9 mouse cellular contexts compared by ENCODE assay signal in the genomic region with DNA sequence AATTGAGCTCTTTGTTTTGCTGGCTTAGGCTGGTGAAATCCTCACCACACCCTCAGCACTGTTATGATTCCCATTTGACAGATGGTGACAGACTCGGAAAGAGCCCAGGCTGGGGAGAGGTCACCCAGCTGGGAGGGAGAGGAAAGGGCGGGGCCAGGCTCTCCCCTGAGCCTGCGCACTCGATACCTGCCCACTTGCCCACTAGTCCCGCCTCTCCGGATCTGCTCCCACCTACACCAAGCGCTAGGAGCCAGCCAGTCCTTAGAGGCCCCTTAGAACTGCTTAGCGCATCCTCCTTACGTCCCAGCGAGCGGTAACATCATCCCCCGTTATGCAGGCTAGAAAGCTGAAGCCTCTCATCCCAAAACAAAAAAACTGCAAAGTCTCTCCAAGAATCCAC. TPM values are rescaled to one million over a fixed set of nuclear protein-coding genes. Genes with fewer than 3 reads are reported as not detected.
DNase-seq lines count a peak whose midpoint lies in the region; ATAC-seq and TF ChIP-seq lines count a peak whose summit lies in the region.
"Had no signal": no experiment of that assay in that cellular context is flagged by ENCODE, and none has a peak within 500 bp of the region (broad histone marks: within the 10 kb centered on the region; RNA-seq: fewer than 3 reads in every experiment).

No protein-coding gene starts in this region.

- H3K4me3 ChIP-seq in forebrain, embryonic 14.5 days (ENCODE audit: low read depth, low read length): no peak overlapping the region
- no peak overlapping the region for H3K4me3 ChIP-seq in lung, postnatal 0 days (ENCODE audit: low read depth, low read length)
- H3K4me3 ChIP-seq: limb, embryonic 15.5 days had no signal

- no peaks in the 10 kb centered on the region for H3K27me3 ChIP-seq in forebrain, embryonic 14.5 days (replicated peaks; ENCODE audit: control insufficient read depth, insufficient read depth, low read length)
- H3K27me3 ChIP-seq in lung, postnatal 0 days (replicated peaks; ENCODE audit: insufficient read depth, low read length): peaks cover 13% of the 10 kb centered on the region

- ATAC-seq in forebrain, embryonic 14.5 days: peak; percentile 37; the same call in 1 of the 2 replicates
- peak; percentile 84 for ATAC-seq in lung, postnatal 0 days

- H3K4me1 ChIP-seq in forebrain, embryonic 14.5 days (ENCODE audit: control insufficient read depth, insufficient read depth, low read length): peaks cover 35% of the 10 kb centered on the region
- peaks cover 3% of the 10 kb centered on the region; the same call in 1 of the 2 replicates for H3K4me1 ChIP-seq in lung, postnatal 0 days (ENCODE audit: insufficient read depth, low read depth, low read length)

- under 1% methylated on average over 12 of the region's 12 CpGs for WGBS in forebrain, embryonic 14.5 days
- WGBS in lung, postnatal 0 days: under 1% methylated on average over 11 of the region's 12 CpGs

- peak overlapping the region; percentile 29; the same call in 1 of the 2 replicates for H3K9ac ChIP-seq in forebrain, embryonic 14.5 days (ENCODE audit: low read length)
- no peak overlapping the region for H3K9ac ChIP-seq in lung, postnatal 0 days (replicated peaks; ENCODE audit: low read depth)
- H3K9ac ChIP-seq: limb, embryonic 15.5 days had no signal

- TF ChIP-seq CTCF in lung, postnatal 0 days (IDR thresholded peaks at IDR 0.05): no peak

- TF ChIP-seq EP300 in lung, postnatal 0 days (IDR thresholded peaks at IDR 0.05): no peak

- H3K4me2 ChIP-seq in forebrain, embryonic 14.5 days (ENCODE audit: low read length): peak overlapping the region; percentile 31
- H3K4me2 ChIP-seq in lung, postnatal 0 days (replicated peaks; ENCODE audit: low read depth, low read length): no peak overlapping the region
- H3K4me2 ChIP-seq: limb, embryonic 15.5 days had no signal

- no peaks in the 10 kb centered on the region for H3K36me3 ChIP-seq in forebrain, embryonic 14.5 days (ENCODE audit: control insufficient read depth, insufficient read depth, low read length)
- no peaks in the 10 kb centered on the region for H3K36me3 ChIP-seq in lung, postnatal 0 days (ENCODE audit: insufficient read depth, low read length)
- H3K36me3 ChIP-seq: limb, embryonic 15.5 days had no signal

- H3K27ac ChIP-seq in forebrain, embryonic 14.5 days (ENCODE audit: low read depth, low read length): peak overlapping the region; percentile 55; the same call in 1 of the 2 replicates
- H3K27ac ChIP-seq in lung, postnatal 0 days (ENCODE audit: low read length): no peak overlapping the region
- H3K27ac ChIP-seq: limb, embryonic 15.5 days had no signal

- peak; percentile 80 for DNase-seq in ES-CJ7 (ENCODE audit: low read depth, low spot score)
- peak; percentile 95 for DNase-seq in brain, adult 2 months (ENCODE audit: low read depth, low spot score)
- DNase-seq in forebrain, embryonic 14.5 days (ENCODE audit: low spot score): peak; percentile 61
- DNase-seq in heart, postnatal 4 days: peak; percentile 51
- peak; percentile 72 to 82 for DNase-seq in layer of hippocampus, adult 8-10 months (ENCODE audit: low spot score in 2 of 2)
- DNase-seq in lung, postnatal 0 days (ENCODE audit: low spot score): peak; percentile 70
- peak; percentile 79 to 89 for DNase-seq in right cerebral cortex, postnatal 36 days (ENCODE audit: low spot score in 2 of 2)
- DNase-seq in spleen, postnatal 10 days (ENCODE audit: low spot score in 2 of 2): no peak

- no peaks in the 10 kb centered on the region for H3K9me3 ChIP-seq in forebrain, embryonic 14.5 days (replicated peaks; ENCODE audit: control insufficient read depth, low read length)
- no peaks in the 10 kb centered on the region for H3K9me3 ChIP-seq in lung, postnatal 0 days (ENCODE audit: low read length)
- H3K9me3 ChIP-seq: limb, embryonic 15.5 days had no signal

RNA-seq across cellular contexts. Expression of a gene that starts 4.6 kb away (rescaled TPM):
- 13.1 and 15.7 TPM in 2 replicates for polyA plus RNA-seq in forebrain, embryonic 14.5 days (2014; fragmentation: Nextera tagmentation; extraction: Ambion mirVana)
- total RNA-seq in heart, postnatal 4 days (2021): 1 to 10 TPM; 8.6 to 9.1 TPM
- total RNA-seq in layer of hippocampus, adult 8-10 months (2022): 10 to 100 TPM; 71.3 to 76.7 (median 74.6) TPM
- polyA plus RNA-seq in lung, postnatal 0 days (2015; fragmentation: Nextera tagmentation; extraction: Ambion mirVana): 1.1 and 1.2 TPM in 2 replicates

RNA-seq across cellular contexts. Expression of a gene that starts 10.9 kb away (rescaled TPM):
- 17.4 and 19.0 TPM in 2 replicates for polyA plus RNA-seq in forebrain, embryonic 14.5 days (2014; fragmentation: Nextera tagmentation; extraction: Ambion mirVana)
- total RNA-seq in heart, postnatal 4 days (2021): 10 to 100 TPM; 11.9 to 14.9 TPM
- 10 to 100 TPM in 2 of 4 experiments, 1 to 10 TPM in 2; 9.4 to 14.3 (median 11.4) TPM for total RNA-seq in layer of hippocampus, adult 8-10 months (2022)
- 17.6 and 19.0 TPM in 2 replicates for polyA plus RNA-seq in lung, postnatal 0 days (2015; fragmentation: Nextera tagmentation; extraction: Ambion mirVana)

RNA-seq across cellular contexts. Expression of a gene that starts 49.9 kb away (rescaled TPM):
- polyA plus RNA-seq in forebrain, embryonic 14.5 days (2014; fragmentation: Nextera tagmentation; extraction: Ambion mirVana): 19.1 and 20.9 TPM in 2 replicates
- 1 to 10 TPM; 1.1 to 2.0 TPM for total RNA-seq in heart, postnatal 4 days (2021)
- total RNA-seq in layer of hippocampus, adult 8-10 months (2022): 10 to 100 TPM; 11.2 to 15.5 (median 13.4) TPM
- polyA plus RNA-seq in lung, postnatal 0 days (2015; fragmentation: Nextera tagmentation; extraction: Ambion mirVana): 45.6 and 51.1 TPM in 2 replicates

Comparison
In these comparisons a context has a peak if more than half of its experiments do, and no peak if none do; other contexts are left out.
1. DNase-seq: peak in ES-CJ7 (single experiment), brain, adult 2 months (single experiment), forebrain, embryonic 14.5 days (single experiment), heart, postnatal 4 days (single experiment), layer of hippocampus, adult 8-10 months (2 of 2), lung, postnatal 0 days (single experiment) and right cerebral cortex, postnatal 36 days (2 of 2); none in spleen, postnatal 10 days (0 of 2).
2. RNA of a gene that starts 4.6 kb away (total RNA-seq): 71.3 to 76.7 TPM in layer of hippocampus, adult 8-10 months; 8.6 to 9.1 TPM in heart, postnatal 4 days; every median in the first group is over 4 times any median in the second.
3. RNA of a gene that starts 49.9 kb away (total RNA-seq): 11.2 to 15.5 TPM in layer of hippocampus, adult 8-10 months; 1.1 to 2.0 TPM in heart, postnatal 4 days; every median in the first group is over 4 times any median in the second.